Mouse (Mus musculus) erythroblast, embryonic 14.5 days (primary cell): ENCODE results near the gene Ints14.

Source experiments
- GATA1 ChIP-seq: IDR thresholded peaks from 2 replicates; pipeline ENCODE4 v1.6.1; 2012; ENCODE audit warnings: low read length, inconsistent platforms, mixed read lengths
- TAL1 ChIP-seq: IDR thresholded peaks from 3 replicates; pipeline ENCODE4 v1.6.1; 2012; ENCODE audit warnings: low read length, inconsistent platforms, mixed read lengths

GRCm38 (mm10) chr9:65016241-65016977, 55.7 kb downstream of the Ints14 start:
- TF ChIP-seq GATA1 (no peak), TAL1 (no peak)
